Mouse (Mus musculus) heart, embryonic 16.5 days (tissue): ENCODE results near the gene Knl1. TPM values are rescaled to one million over a fixed set of nuclear protein-coding genes. Genes with fewer than 3 reads are reported as not detected.

Source experiments
- ATAC-seq: fragments of 200-750 bp; cut with Nextera tagmentation; replicated peaks from 2 replicates; pipeline ENCODE4 v1.8.0; 2017; ENCODE audit warnings: moderate number of reproducible peaks; ENCODE audit not compliant: insufficient read depth, low FRiP score; ENCODE audit errors: extremely low read depth
- H3K27ac ChIP-seq: fragments of 300-500 bp; sonication (generic); 2 replicates; pipeline ENCODE4 v1.5.1; 2014; ENCODE audit warnings: mild to moderate bottlenecking, low read length, control low read depth, moderate library complexity
- H3K27me3 ChIP-seq: fragments of 300-500 bp; sonication (generic); 2 replicates; pipeline ENCODE4 v1.6.1; 2014; ENCODE audit warnings: low read length, mixed read lengths; ENCODE audit not compliant: control insufficient read depth, insufficient read depth
- H3K36me3 ChIP-seq: fragments of 300-500 bp; sonication (generic); 2 replicates; pipeline ENCODE4 v1.6.1; 2014; ENCODE audit not compliant: control insufficient read depth, insufficient read depth
- H3K4me1 ChIP-seq: fragments of 300-500 bp; sonication (generic); 2 replicates; pipeline ENCODE4 v1.6.1; 2014; ENCODE audit warnings: low read length, mixed read lengths; ENCODE audit not compliant: control insufficient read depth, insufficient read depth
- H3K4me2 ChIP-seq: fragments of 300-500 bp; sonication (generic); 2 replicates; pipeline ENCODE4 v1.6.1; 2014; ENCODE audit warnings: low read depth, mild to moderate bottlenecking, control low read depth, low read length
- H3K4me3 ChIP-seq: fragments of 300-500 bp; sonication (generic); 2 replicates; pipeline ENCODE4 v1.5.1; 2014; ENCODE audit warnings: mild to moderate bottlenecking, control low read depth, low read length
- H3K9ac ChIP-seq: fragments of 300-500 bp; sonication (generic); 2 replicates; pipeline ENCODE4 v1.6.1; 2014; ENCODE audit warnings: low read length, control low read depth
- H3K9me3 ChIP-seq: fragments of 300-500 bp; sonication (generic); replicated peaks from 2 replicates; pipeline ENCODE4 v1.6.1; 2016; ENCODE audit warnings: low read length; ENCODE audit not compliant: control insufficient read depth
- WGBS: fragments of 180-500 bp; shearing (Covaris S2); extraction: QIAGEN DNeasy Blood & Tissue Kit; methylation state at CpG from one replicate; pipeline ENCODE4 v1.1.7; 2014; 5-methylcytosine and 5-hydroxymethylcytosine counted together
- polyA plus RNA-seq: library from polyadenylated mRNA; unstranded; fragments of >200 nt; fragmentation: Nextera tagmentation; extraction: Ambion mirVana; gene quantifications from 2 replicates; pipeline ENCODE4 v1.2.1, GENCODE M21; 2015

Knl1 gene
- polyA plus RNA-seq, 1 experiment from 2014 or later: 39.5 TPM

DNA sequence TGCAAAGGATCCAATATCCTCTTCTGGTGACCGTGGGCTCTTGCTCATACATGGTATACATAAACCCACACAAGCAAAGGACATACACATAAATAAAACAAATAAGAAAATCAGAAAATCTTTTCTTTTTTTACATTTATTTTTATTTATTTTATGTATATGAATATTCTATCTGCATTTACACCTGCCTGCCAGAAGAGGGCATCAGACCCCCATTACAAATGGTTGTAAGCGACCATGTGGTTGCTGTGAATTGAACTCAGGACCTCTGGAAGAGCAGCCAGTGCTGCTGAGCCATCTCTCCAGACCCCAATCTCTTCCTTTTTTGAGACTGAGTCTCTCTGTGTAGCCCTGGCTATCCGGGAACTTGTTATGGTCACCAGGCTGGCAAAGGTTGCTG lies 29.3 kb upstream of the Knl1 start:
- Histone ChIP-seq H3K27me3 (no peaks in the 10 kb centered on the region), H3K4me1 (peaks cover 15% of the 10 kb centered on the region), H3K4me2 (no peak overlapping the region), H3K9me3 (peaks cover 3% of the 10 kb centered on the region; the same call in 1 of the 2 replicates), H3K27ac (no peak overlapping the region), H3K4me3 (no peak overlapping the region), H3K9ac (no peak overlapping the region), H3K36me3 (peaks cover 35% of the 10 kb centered on the region)
- WGBS: 92% methylated on average over 3 of the region's 3 CpGs
- no peak for ATAC-seq

DNA sequence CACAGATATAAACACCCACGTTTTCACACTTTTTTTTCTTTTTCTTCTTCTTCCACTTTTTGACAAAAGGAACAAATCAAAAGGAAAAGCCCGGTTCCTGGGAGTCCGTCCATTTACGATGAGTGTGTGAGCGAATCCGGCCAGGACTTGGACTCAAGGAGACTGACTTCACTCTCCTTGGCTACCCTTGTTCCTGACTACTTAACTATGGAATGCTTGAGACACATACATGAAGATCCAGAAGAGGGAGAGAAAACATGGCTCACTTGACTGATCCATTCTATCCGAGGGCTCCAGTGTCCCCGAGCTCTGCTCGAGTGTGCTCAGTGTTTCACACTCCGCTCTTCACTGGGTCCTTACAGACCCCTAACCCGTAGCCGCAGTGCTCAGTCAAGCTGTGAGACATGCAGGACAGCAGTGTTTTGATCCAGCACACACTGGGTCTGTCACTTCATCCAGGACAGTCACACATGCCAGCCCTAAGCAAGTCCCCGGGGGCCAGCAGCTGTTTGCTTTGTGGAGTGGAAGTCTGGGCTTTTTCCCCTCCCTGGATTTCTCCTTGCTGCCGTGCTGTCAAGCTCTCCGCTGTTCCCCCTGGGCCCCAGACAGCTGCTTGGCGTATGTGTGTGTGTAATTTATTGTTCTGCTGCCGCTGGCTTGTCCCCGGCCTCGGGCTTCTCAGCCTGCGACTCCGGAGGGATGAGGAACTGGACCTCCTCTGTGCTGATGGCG lies 28.4 kb upstream of the Knl1 start:
- 52% methylated on average over 22 of the region's 22 CpGs for WGBS
- Histone ChIP-seq H3K4me3 (no peak overlapping the region), H3K4me2 (no peak overlapping the region), H3K36me3 (peaks cover 39% of the 10 kb centered on the region), H3K9me3 (peaks cover 3% of the 10 kb centered on the region; the same call in 1 of the 2 replicates), H3K9ac (no peak overlapping the region), H3K4me1 (peaks cover 15% of the 10 kb centered on the region), H3K27ac (peak overlapping the region; percentile 5), H3K27me3 (no peaks in the 10 kb centered on the region)
- ATAC-seq: no peak

DNA sequence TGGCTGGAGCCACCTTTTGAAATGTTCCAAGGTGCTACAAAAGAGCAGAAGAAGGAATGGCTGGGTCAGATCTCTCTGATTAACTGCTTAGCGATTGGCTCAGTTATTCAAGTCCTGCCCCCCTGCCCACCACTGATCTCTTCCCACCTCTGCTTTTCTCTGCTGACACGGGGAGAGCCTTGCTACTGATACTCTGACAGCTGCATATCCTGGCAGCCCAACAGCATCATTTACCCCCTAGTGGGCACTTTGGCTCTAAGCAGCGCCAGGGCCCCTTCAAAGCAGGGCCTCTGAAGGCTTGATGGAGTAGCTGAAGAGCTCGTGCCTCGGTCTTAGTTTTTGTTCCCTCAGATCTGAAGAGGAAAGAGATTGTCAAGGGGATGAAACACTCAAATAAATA lies 27.8 kb upstream of the Knl1 start:
- peaks cover 15% of the 10 kb centered on the region for H3K4me1 ChIP-seq
- H3K9me3 ChIP-seq: peaks cover 3% of the 10 kb centered on the region; the same call in 1 of the 2 replicates
- H3K27ac ChIP-seq: peak overlapping the region; percentile 5
- peaks cover 41% of the 10 kb centered on the region for H3K36me3 ChIP-seq
- no peak overlapping the region for H3K4me3 ChIP-seq
- ATAC-seq: no peak
- H3K9ac ChIP-seq: no peak overlapping the region
- 24% methylated on average over 5 of the region's 5 CpGs for WGBS
- H3K27me3 ChIP-seq: no peaks in the 10 kb centered on the region
- no peak overlapping the region for H3K4me2 ChIP-seq

DNA sequence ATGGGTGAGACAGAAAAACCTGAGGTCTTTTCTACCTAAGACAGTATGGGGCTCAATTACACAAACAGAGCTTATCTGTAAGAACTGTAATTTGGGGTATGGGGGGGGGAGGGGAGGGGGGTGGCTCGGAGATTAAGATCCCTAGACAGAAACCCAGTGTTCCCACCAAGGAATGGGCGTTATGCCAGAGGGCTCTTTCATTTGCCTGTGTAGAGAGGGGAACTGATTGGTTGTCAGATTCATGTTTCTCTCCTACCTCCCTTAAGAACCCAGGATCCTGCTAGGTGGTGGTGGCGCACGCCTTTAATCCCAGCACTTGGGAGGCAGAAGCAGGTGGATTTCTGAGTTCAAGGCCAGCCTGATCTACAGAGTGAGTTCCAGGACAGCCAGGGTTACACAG lies 27.4 kb upstream of the Knl1 start:
- no peak for ATAC-seq
- WGBS: 59% methylated on average over 4 of the region's 4 CpGs
- H3K36me3 ChIP-seq: peaks cover 41% of the 10 kb centered on the region

DNA sequence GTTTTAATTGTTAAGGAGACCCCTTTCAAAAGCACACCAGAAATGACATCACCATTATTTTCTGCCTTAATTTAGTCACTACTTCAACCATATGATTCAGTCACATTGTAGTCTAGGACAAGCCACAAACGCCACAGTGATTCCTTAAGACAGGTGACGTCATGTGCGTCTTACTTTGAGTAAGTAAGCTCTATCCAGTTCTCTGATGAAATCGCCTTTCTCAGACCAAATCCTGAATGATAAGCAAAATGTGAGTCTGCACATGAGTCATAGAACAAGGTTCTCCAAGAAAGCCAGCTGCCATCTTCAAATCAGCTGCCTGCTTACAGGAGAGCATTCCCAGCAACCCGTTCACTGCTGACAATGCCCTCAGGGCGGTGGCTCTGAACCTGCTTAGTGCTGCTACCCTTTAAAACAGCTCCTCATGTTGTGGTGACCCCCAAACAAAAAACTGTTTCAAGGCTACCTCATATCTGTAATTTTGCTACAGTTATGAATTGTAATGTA lies 23.7 kb upstream of the Knl1 start:
- ATAC-seq: no peak
- peaks cover 41% of the 10 kb centered on the region for H3K36me3 ChIP-seq
- no peaks in the 10 kb centered on the region; the same call in 1 of the 2 replicates for H3K9me3 ChIP-seq
- peaks cover 8% of the 10 kb centered on the region; the same call in 1 of the 2 replicates for H3K4me1 ChIP-seq
- H3K27ac ChIP-seq: no peak overlapping the region
- H3K27me3 ChIP-seq: no peaks in the 10 kb centered on the region
- WGBS: 88% methylated on average over 6 of the region's 6 CpGs
- H3K4me2 ChIP-seq: no peak overlapping the region
- no peak overlapping the region for H3K4me3 ChIP-seq
- H3K9ac ChIP-seq: no peak overlapping the region

More for the DNA sequence above, 27.4 kb upstream of the Knl1 start:
- Histone ChIP-seq H3K4me1 (peaks cover 15% of the 10 kb centered on the region), H3K27me3 (no peaks in the 10 kb centered on the region), H3K4me3 (no peak overlapping the region), H3K9me3 (peaks cover 3% of the 10 kb centered on the region; the same call in 1 of the 2 replicates), H3K27ac (no peak overlapping the region), H3K4me2 (no peak overlapping the region), H3K9ac (no peak overlapping the region)

DNA sequence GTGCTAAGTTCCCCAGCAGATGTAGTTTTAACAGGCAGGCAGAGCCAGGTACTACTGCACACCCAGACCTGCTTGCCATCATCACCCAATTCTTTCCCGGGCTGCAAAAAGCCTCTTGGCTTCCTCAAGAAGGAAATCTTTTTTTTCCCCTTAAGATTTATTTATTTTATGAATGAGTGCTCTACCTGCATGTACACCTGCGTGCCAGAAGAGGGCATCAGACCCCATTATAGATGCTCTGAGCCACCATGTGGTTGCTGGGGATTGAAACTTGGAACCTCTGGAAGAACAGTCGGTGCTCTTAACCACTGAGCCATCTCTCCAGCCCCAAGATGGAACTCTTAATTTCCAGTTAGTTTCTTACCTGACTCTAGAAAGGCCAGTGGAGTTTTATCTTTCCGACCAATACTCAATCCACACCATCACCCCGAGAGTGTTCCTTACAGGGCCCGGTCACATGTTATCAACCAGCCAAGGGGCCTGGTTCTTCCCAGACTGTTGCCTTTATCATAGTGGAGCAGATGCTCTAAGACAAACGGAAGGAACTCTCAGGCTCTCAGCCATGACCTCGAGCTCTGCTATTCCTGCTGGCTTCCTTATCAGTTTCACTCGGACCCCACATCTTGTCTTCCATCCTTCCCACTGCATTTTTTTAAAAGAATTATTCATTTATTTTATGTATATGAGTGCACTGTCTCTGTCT lies 22.2 kb upstream of the Knl1 start:
- Histone ChIP-seq H3K27me3 (no peaks in the 10 kb centered on the region), H3K9me3 (no peaks in the 10 kb centered on the region; the same call in 1 of the 2 replicates), H3K4me1 (peaks cover 11% of the 10 kb centered on the region), H3K4me2 (no peak overlapping the region), H3K4me3 (no peak overlapping the region), H3K36me3 (peaks cover 36% of the 10 kb centered on the region), H3K9ac (no peak overlapping the region), H3K27ac (no peak overlapping the region)
- no peak for ATAC-seq
- 61% methylated on average over 9 of the region's 9 CpGs for WGBS

DNA sequence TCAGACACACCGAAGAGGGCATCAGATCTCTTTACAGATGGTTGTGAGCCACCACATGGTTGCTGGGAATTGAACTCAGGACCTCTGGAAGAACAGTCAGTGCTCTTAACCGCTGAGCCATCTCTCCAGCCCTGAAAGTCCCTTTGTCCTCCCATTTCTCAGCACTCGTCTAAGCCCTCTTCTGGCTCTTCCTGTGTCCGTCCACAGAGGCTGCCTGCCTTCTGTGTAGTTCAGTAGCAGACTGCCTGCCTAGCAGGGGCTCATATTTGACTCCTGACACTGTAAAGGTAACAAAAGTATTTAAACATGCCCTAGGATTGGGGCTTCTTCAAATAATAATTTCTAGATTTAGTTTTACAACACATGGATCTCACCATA lies 21.7 kb upstream of the Knl1 start:
- H3K4me1 ChIP-seq: peaks cover 11% of the 10 kb centered on the region
- no peak overlapping the region for H3K4me3 ChIP-seq
- H3K4me2 ChIP-seq: no peak overlapping the region
- H3K9ac ChIP-seq: no peak overlapping the region
- 76% methylated on average over 4 of the region's 4 CpGs for WGBS
- no peaks in the 10 kb centered on the region for H3K27me3 ChIP-seq
- H3K9me3 ChIP-seq: no peaks in the 10 kb centered on the region; the same call in 1 of the 2 replicates
- H3K36me3 ChIP-seq: peaks cover 32% of the 10 kb centered on the region
- no peak overlapping the region for H3K27ac ChIP-seq
- ATAC-seq: no peak

DNA sequence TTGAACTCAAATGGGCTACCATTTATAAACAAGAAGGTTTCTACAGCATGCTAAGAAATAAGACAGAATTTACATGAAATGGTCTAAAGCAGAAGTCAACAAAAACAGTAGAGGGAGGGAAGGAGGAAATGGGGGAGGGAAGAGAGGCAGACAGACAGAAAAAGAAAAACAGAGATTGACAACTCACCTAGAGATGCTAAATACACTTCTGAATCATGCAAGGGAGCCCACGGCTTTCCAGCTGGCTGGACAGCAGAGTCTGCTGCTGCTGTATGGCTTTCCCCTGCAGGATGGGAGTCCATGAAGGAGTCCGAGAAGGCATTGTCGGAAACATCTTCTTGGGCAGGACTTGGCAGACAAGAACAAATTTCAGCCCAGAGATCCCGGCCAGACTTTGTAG lies 20.0 kb upstream of the Knl1 start:
- H3K36me3 ChIP-seq: peaks cover 17% of the 10 kb centered on the region
- no peak overlapping the region for H3K4me3 ChIP-seq
- H3K4me2 ChIP-seq: no peak overlapping the region
- no peaks in the 10 kb centered on the region; the same call in 1 of the 2 replicates for H3K9me3 ChIP-seq
- 83% methylated on average over 4 of the region's 4 CpGs for WGBS
- H3K27me3 ChIP-seq: no peaks in the 10 kb centered on the region
- no peak for ATAC-seq
- H3K4me1 ChIP-seq: peaks cover 11% of the 10 kb centered on the region
- H3K9ac ChIP-seq: no peak overlapping the region
- H3K27ac ChIP-seq: no peak overlapping the region
